Mouse (Mus musculus): ENCODE results near the gene Cox4i1. TPM values are rescaled to one million over a fixed set of nuclear protein-coding genes. Genes with fewer than 3 reads are reported as not detected.

The Cox4i1 gene
- polyA plus RNA-seq, 1 experiment, result 1,270 TPM

- Histone ChIP-seq H3K79me3 (ENCODE audit: low read depth) (peaks cover 79% of the 10 kb centered on the region), H3K36me3 (ENCODE audit: control insufficient read depth, insufficient read depth) (peaks cover 45% of the 10 kb centered on the region), H3K4me3 (ENCODE audit: insufficient read depth, poor library complexity, severe bottlenecking) (peak overlapping the region; percentile 89), H3ac (ENCODE audit: control insufficient read depth, insufficient read length, low read depth) (peak overlapping the region; percentile 56), H3K27me3 (ENCODE audit: control insufficient read depth, insufficient read depth, insufficient read length) (no peaks in the 10 kb centered on the region), H3K79me2 (ENCODE audit: control insufficient read depth, insufficient read depth) (peaks cover 98% of the 10 kb centered on the region)
- TF ChIP-seq MYOG (IDR thresholded peaks at IDR 0.05; ENCODE audit: control insufficient read depth, extremely low read depth, insufficient read length) (no peak), CTCF (IDR thresholded peaks at IDR 0.05; ENCODE audit: control insufficient read depth, insufficient read depth, insufficient read length) (no peak), USF1 (IDR thresholded peaks at IDR 0.05; ENCODE audit: low read depth) (no peak), FOSL1 (IDR thresholded peaks at IDR 0.05; ENCODE audit: insufficient read depth, low read length, poor library complexity, severe bottlenecking) (no peak), MYOD1 (IDR thresholded peaks at IDR 0.05; ENCODE audit: control insufficient read depth, insufficient read length, low read depth) (no peak), MAX (IDR thresholded peaks at IDR 0.05) (no peak), CEBPB (IDR thresholded peaks at IDR 0.05; ENCODE audit: low read depth) (no peak)
These were observed 1.1 kb upstream of the Cox4i1 start for GRCm38 (mm10) chr8:120666807-120667470.

GRCm38 (mm10) chr8:120668374-120668905, 418 bp downstream of the Cox4i1 start, which contains the start of gene Emc8:
TSS of gene Emc8 (minus strand) at chr8:120668573.
- H3K79me2 ChIP-seq (ENCODE audit: control insufficient read depth, insufficient read depth), result peaks cover 91% of the 10 kb centered on the region
- peaks cover 57% of the 10 kb centered on the region for H3K36me3 ChIP-seq (ENCODE audit: control insufficient read depth, insufficient read depth)

DNA sequence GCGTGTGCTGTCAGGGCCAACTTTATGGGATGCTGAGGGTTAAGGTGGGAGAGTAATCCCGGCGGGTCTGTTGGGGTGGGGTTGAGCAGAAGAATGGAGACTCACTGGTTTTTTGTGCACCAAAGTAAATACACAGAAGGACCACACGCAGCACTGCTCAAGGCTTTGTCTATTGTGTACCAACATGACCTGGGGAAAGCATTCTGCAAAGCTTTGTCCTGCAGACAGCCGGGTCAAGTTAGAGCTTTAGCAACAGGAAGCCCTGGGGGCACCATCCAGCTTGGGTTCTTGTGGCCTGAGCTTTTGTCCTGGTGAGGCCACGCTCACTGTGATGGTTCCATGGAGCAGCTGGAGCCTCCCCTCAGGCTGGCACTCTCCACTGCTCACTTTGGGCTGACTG, 3.8 kb downstream of the Cox4i1 start:
- Histone ChIP-seq H3ac (ENCODE audit: control insufficient read depth, insufficient read length, low read depth) (no peak overlapping the region), H3K79me2 (ENCODE audit: control insufficient read depth, insufficient read depth) (peaks cover 58% of the 10 kb centered on the region), H3K4me3 (ENCODE audit: insufficient read depth, poor library complexity, severe bottlenecking) (no peak overlapping the region), H3K27me3 (ENCODE audit: control insufficient read depth, insufficient read depth, insufficient read length) (no peaks in the 10 kb centered on the region), H3K79me3 (ENCODE audit: low read depth) (peaks cover 33% of the 10 kb centered on the region), H3K36me3 (ENCODE audit: control insufficient read depth, insufficient read depth) (peaks cover 45% of the 10 kb centered on the region)
- TF ChIP-seq MAX (IDR thresholded peaks at IDR 0.05), result no peak
- no peak for TF ChIP-seq CTCF (IDR thresholded peaks at IDR 0.05; ENCODE audit: control insufficient read depth, insufficient read depth, insufficient read length)
- TF ChIP-seq FOSL1 (IDR thresholded peaks at IDR 0.05; ENCODE audit: insufficient read depth, low read length, poor library complexity, severe bottlenecking), result no peak
- TF ChIP-seq CEBPB (IDR thresholded peaks at IDR 0.05; ENCODE audit: low read depth), result no peak
- no peak for TF ChIP-seq MYOD1 (IDR thresholded peaks at IDR 0.05; ENCODE audit: control insufficient read depth, insufficient read length, low read depth)
- TF ChIP-seq MYOG (IDR thresholded peaks at IDR 0.05; ENCODE audit: control insufficient read depth, extremely low read depth, insufficient read length), result no peak
- TF ChIP-seq USF1 (IDR thresholded peaks at IDR 0.05; ENCODE audit: low read depth), result no peak

More at GRCm38 (mm10) chr8:120668374-120668905, 418 bp downstream of the Cox4i1 start, which contains the start of gene Emc8:
- TF ChIP-seq MAX (IDR thresholded peaks at IDR 0.05), result no peak
- TF ChIP-seq CEBPB (IDR thresholded peaks at IDR 0.05; ENCODE audit: low read depth), result no peak
- TF ChIP-seq MYOD1 (IDR thresholded peaks at IDR 0.05; ENCODE audit: control insufficient read depth, insufficient read length, low read depth), result no peak
- no peak for TF ChIP-seq CTCF (IDR thresholded peaks at IDR 0.05; ENCODE audit: control insufficient read depth, insufficient read depth, insufficient read length)
- no peak for TF ChIP-seq USF1 (IDR thresholded peaks at IDR 0.05; ENCODE audit: low read depth)
- no peak for TF ChIP-seq MYOG (IDR thresholded peaks at IDR 0.05; ENCODE audit: control insufficient read depth, extremely low read depth, insufficient read length)
- TF ChIP-seq FOSL1 (IDR thresholded peaks at IDR 0.05; ENCODE audit: insufficient read depth, low read length, poor library complexity, severe bottlenecking), result no peak
- Histone ChIP-seq H3K4me3 (ENCODE audit: insufficient read depth, poor library complexity, severe bottlenecking) (peak within 1 kb of the TSS; percentile 89), H3K79me3 (ENCODE audit: low read depth) (peaks cover 65% of the 10 kb centered on the region), H3K27me3 (ENCODE audit: control insufficient read depth, insufficient read depth, insufficient read length) (no peaks in the 10 kb centered on the region), H3ac (ENCODE audit: control insufficient read depth, insufficient read length, low read depth) (peak within 1 kb of the TSS; percentile 86)

- Histone ChIP-seq H3ac (ENCODE audit: control insufficient read depth, insufficient read length, low read depth) (no peak overlapping the region), H3K36me3 (ENCODE audit: control insufficient read depth, insufficient read depth) (peaks cover 45% of the 10 kb centered on the region), H3K27me3 (ENCODE audit: control insufficient read depth, insufficient read depth, insufficient read length) (no peaks in the 10 kb centered on the region), H3K79me3 (ENCODE audit: low read depth) (peaks cover 24% of the 10 kb centered on the region), H3K79me2 (ENCODE audit: control insufficient read depth, insufficient read depth) (peaks cover 48% of the 10 kb centered on the region), H3K4me3 (ENCODE audit: insufficient read depth, poor library complexity, severe bottlenecking) (no peak overlapping the region)
- TF ChIP-seq USF1 (IDR thresholded peaks at IDR 0.05; ENCODE audit: low read depth) (peak; percentile 68), CEBPB (IDR thresholded peaks at IDR 0.05; ENCODE audit: low read depth) (no peak)
These were observed 4.7 kb downstream of the Cox4i1 start for GRCm38 (mm10) chr8:120672626-120673229.

DNA sequence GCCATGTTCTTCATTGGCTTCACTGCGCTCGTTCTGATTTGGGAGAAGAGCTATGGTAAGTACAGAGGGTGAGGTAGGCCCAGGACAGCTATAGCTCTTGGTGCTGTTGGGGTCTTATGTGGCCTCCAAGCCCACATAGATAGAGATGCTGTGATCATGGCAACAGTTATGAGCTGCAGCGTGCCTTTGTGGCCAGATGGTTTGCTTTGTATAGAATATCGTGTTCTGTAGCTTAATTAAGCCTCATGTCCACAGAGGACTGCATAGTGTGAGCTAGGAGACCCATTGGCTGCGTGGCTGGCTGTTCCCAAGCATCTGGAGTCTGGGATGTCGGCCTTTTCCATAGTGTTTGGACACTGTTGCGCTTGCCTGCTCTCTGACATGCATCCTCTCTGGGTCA, 5.3 kb downstream of the Cox4i1 start:
- Histone ChIP-seq H3K79me3 (ENCODE audit: low read depth) (peaks cover 24% of the 10 kb centered on the region), H3K27me3 (ENCODE audit: control insufficient read depth, insufficient read depth, insufficient read length) (no peaks in the 10 kb centered on the region), H3K36me3 (ENCODE audit: control insufficient read depth, insufficient read depth) (peaks cover 45% of the 10 kb centered on the region), H3K4me3 (ENCODE audit: insufficient read depth, poor library complexity, severe bottlenecking) (no peak overlapping the region), H3K79me2 (ENCODE audit: control insufficient read depth, insufficient read depth) (peaks cover 45% of the 10 kb centered on the region), H3ac (ENCODE audit: control insufficient read depth, insufficient read length, low read depth) (no peak overlapping the region)
- no peak for TF ChIP-seq FOSL1 (IDR thresholded peaks at IDR 0.05; ENCODE audit: insufficient read depth, low read length, poor library complexity, severe bottlenecking)
- TF ChIP-seq MYOG (IDR thresholded peaks at IDR 0.05; ENCODE audit: control insufficient read depth, extremely low read depth, insufficient read length), result no peak
- TF ChIP-seq USF1 (IDR thresholded peaks at IDR 0.05; ENCODE audit: low read depth), result no peak
- no peak for TF ChIP-seq MYOD1 (IDR thresholded peaks at IDR 0.05; ENCODE audit: control insufficient read depth, insufficient read length, low read depth)
- TF ChIP-seq CEBPB (IDR thresholded peaks at IDR 0.05; ENCODE audit: low read depth), result no peak
- TF ChIP-seq MAX (IDR thresholded peaks at IDR 0.05), result no peak
- no peak for TF ChIP-seq CTCF (IDR thresholded peaks at IDR 0.05; ENCODE audit: control insufficient read depth, insufficient read depth, insufficient read length)

Data from C2C12 (cell line).